25 mouse cellular contexts compared by ENCODE assay signal in genomic region chr11:102386121-102386520, GRCm38 (mm10).
"Had no signal": no experiment of that assay in that cellular context is flagged by ENCODE, and none has a peak within 500 bp of the region (broad histone marks: within the 10 kb centered on the region; RNA-seq: fewer than 3 reads in every experiment).

No protein-coding gene starts in this region.

- H3K27ac ChIP-seq: heart, adult 2 months; heart, embryonic 13.5 days; heart, embryonic 15.5 days; hindbrain, embryonic 13.5 days; hindbrain, embryonic 15.5 days; hindbrain, postnatal 0 days; kidney, embryonic 15.5 days; kidney, postnatal 0 days; left cerebral cortex, adult 2 months; limb, embryonic 10.5 days; limb, embryonic 12.5 days; liver, embryonic 15.5 days had no signal

- ATAC-seq: hindbrain, postnatal 0 days; intestine, embryonic 16.5 days; liver, postnatal 0 days had no signal

- DNase-seq: gastrocnemius, postnatal 14 days; gastrocnemius, postnatal 36 days; heart, adult 11 months; heart, adult 2 months; heart, postnatal 14 days; heart, postnatal 36 days; kidney, adult 11 months; kidney, adult 2 months; kidney, adult 9 months; kidney, postnatal 14 days; kidney, postnatal 36 days; liver, postnatal 0 days had no signal

- H3K4me2 ChIP-seq: heart, embryonic 11.5 days; heart, embryonic 13.5 days; heart, embryonic 15.5 days; hindbrain, embryonic 13.5 days; hindbrain, embryonic 15.5 days; kidney, embryonic 15.5 days; limb, embryonic 12.5 days; liver, embryonic 15.5 days had no signal

- H3K4me1 ChIP-seq: heart, embryonic 13.5 days; heart, embryonic 15.5 days; hindbrain, embryonic 15.5 days; kidney, embryonic 15.5 days; limb, embryonic 10.5 days; limb, embryonic 12.5 days had no signal

- H3K9me3 ChIP-seq: heart, embryonic 13.5 days; heart, embryonic 15.5 days; hindbrain, embryonic 13.5 days; hindbrain, embryonic 15.5 days; kidney, embryonic 15.5 days; limb, embryonic 10.5 days; limb, embryonic 12.5 days; liver, embryonic 15.5 days had no signal

- H3K4me3 ChIP-seq: heart, adult 2 months; heart, embryonic 13.5 days; heart, embryonic 15.5 days; hindbrain, embryonic 13.5 days; hindbrain, embryonic 15.5 days; kidney, embryonic 15.5 days; left cerebral cortex, adult 2 months; limb, embryonic 10.5 days; limb, embryonic 12.5 days; liver, embryonic 15.5 days had no signal

- H3K9ac ChIP-seq: heart, embryonic 13.5 days; heart, embryonic 15.5 days; hindbrain, embryonic 13.5 days; hindbrain, embryonic 15.5 days; kidney, embryonic 15.5 days; limb, embryonic 12.5 days; liver, embryonic 15.5 days; liver, postnatal 0 days had no signal

- H3K36me3 ChIP-seq: heart, embryonic 13.5 days; heart, embryonic 15.5 days; hindbrain, embryonic 13.5 days; hindbrain, embryonic 15.5 days; kidney, embryonic 15.5 days; limb, embryonic 10.5 days; limb, embryonic 12.5 days; liver, embryonic 15.5 days had no signal

- H3K27me3 ChIP-seq: hindbrain, embryonic 15.5 days; kidney, embryonic 15.5 days had no signal
